Mouse (Mus musculus): Measurements from ENCODE around the gene Vwa2. TPM values are rescaled to one million over a fixed set of nuclear protein-coding genes. Genes with fewer than 3 reads are reported as not detected.
A peak's percentile ranks its signal among the peaks of the same experiment; 100 is the strongest.

Gene Vwa2
- total and polyA plus RNA-seq, 3 experiments: not detected

GRCm38 (mm10) chr19:56838942-56839706, 34.9 kb upstream of the Vwa2 start:
- no peak overlapping the region for H3K4me2 ChIP-seq (ENCODE audit: insufficient read depth, low read depth, poor library complexity, severe bottlenecking)
- H3K9ac ChIP-seq (ENCODE audit: insufficient read depth, low read depth): no peak overlapping the region
- in situ Hi-C loops (cut with MboI; ENCODE audit: low pct_ligation_motif_present, low pct_unique_long_range_greater_than_20kb, low sequenced_read_pairs) (no loop called here), dilution Hi-C loops (cut with MboI; ENCODE audit: extremely low pct_ligation_motif_present, extremely low pct_unique_long_range_greater_than_20kb, low sequenced_read_pairs) (no loop called here)
- H3K4me1 ChIP-seq (ENCODE audit: control insufficient read depth in 1 of 2, insufficient read depth in 2 of 2): peaks cover 6 to 12% of the 10 kb centered on the region in 2 experiments
- H3K36me3 ChIP-seq (replicated peaks in 1 of 2; ENCODE audit: control insufficient read depth in 1 of 2, insufficient read depth in 1 of 2, low read length in 1 of 2): no peaks in the 10 kb centered on the region
- H3K79me2 ChIP-seq (replicated peaks; ENCODE audit: control insufficient read depth, extremely low read depth, insufficient read depth, poor library complexity, severe bottlenecking): no peaks in the 10 kb centered on the region
- no peak for DNase-seq (ENCODE audit: extremely low read depth)
- no peak overlapping the region for H3K4me3 ChIP-seq (replicated peaks in 1 of 3; ENCODE audit: low read depth in 2 of 3, low read length in 2 of 3, poor library complexity in 1 of 3)
- TF ChIP-seq CTCF (conservative IDR thresholded peaks at IDR 0.05 in 1 of 2, IDR thresholded peaks at IDR 0.05 in 1 of 2; ENCODE audit: low read depth in 2 of 2, low read length in 2 of 2) (peak in 1 of 2 experiments; percentile 3; a peak in 1 of 4 replicates), SMC3 (IDR thresholded peaks at IDR 0.05; ENCODE audit: low read depth, low read length) (no peak), POLR2AphosphoS2 (IDR thresholded peaks at IDR 0.05; ENCODE audit: low read depth, low read length) (no peak), MAFK (IDR thresholded peaks at IDR 0.05; ENCODE audit: insufficient replicate concordance, low read length) (no peak), IRF4 (IDR thresholded peaks at IDR 0.05; ENCODE audit: low read depth, low read length) (no peak)
- no peaks in the 10 kb centered on the region for H3K9me3 ChIP-seq (replicated peaks; ENCODE audit: low read length)
- no peaks in the 10 kb centered on the region for H3K27me3 ChIP-seq (replicated peaks)
- H3K27ac ChIP-seq (ENCODE audit: insufficient read depth, low read depth): no peak overlapping the region

- Histone ChIP-seq H3K36me3 (replicated peaks in 1 of 2; ENCODE audit: control insufficient read depth in 1 of 2, insufficient read depth in 1 of 2, low read length in 1 of 2) (no peaks in the 10 kb centered on the region), H3K4me2 (ENCODE audit: insufficient read depth, low read depth, poor library complexity, severe bottlenecking) (no peak overlapping the region), H3K4me1 (ENCODE audit: control insufficient read depth in 1 of 2, insufficient read depth in 2 of 2) (peaks cover 6 to 12% of the 10 kb centered on the region in 2 experiments), H3K4me3 (replicated peaks in 1 of 3; ENCODE audit: low read depth in 2 of 3, low read length in 2 of 3, poor library complexity in 1 of 3) (no peak overlapping the region), H3K27me3 (replicated peaks) (no peaks in the 10 kb centered on the region), H3K9ac (ENCODE audit: insufficient read depth, low read depth) (no peak overlapping the region), H3K79me2 (replicated peaks; ENCODE audit: control insufficient read depth, extremely low read depth, insufficient read depth, poor library complexity, severe bottlenecking) (no peaks in the 10 kb centered on the region), H3K9me3 (replicated peaks; ENCODE audit: low read length) (no peaks in the 10 kb centered on the region), H3K27ac (ENCODE audit: insufficient read depth, low read depth) (no peak overlapping the region)
- TF ChIP-seq TCF12 (IDR thresholded peaks at IDR 0.05; ENCODE audit: low read depth, low read length) (no peak), MXI1 (IDR thresholded peaks at IDR 0.05; ENCODE audit: low read depth, low read length) (no peak), SIN3A (IDR thresholded peaks at IDR 0.05; ENCODE audit: low read length) (no peak), SMC3 (IDR thresholded peaks at IDR 0.05; ENCODE audit: low read depth, low read length) (no peak), IRF4 (IDR thresholded peaks at IDR 0.05; ENCODE audit: low read depth, low read length) (no peak)
- in situ Hi-C loops (cut with MboI; ENCODE audit: low pct_ligation_motif_present, low pct_unique_long_range_greater_than_20kb, low sequenced_read_pairs): no loop called here
- dilution Hi-C loops (cut with MboI; ENCODE audit: extremely low pct_ligation_motif_present, extremely low pct_unique_long_range_greater_than_20kb, low sequenced_read_pairs): no loop called here
- DNase-seq (ENCODE audit: extremely low read depth): no peak
Measured at GRCm38 (mm10) chr19:56842974-56843373, 31.1 kb upstream of the Vwa2 start.

- Histone ChIP-seq H3K79me2 (replicated peaks; ENCODE audit: control insufficient read depth, extremely low read depth, insufficient read depth, poor library complexity, severe bottlenecking) (no peaks in the 10 kb centered on the region), H3K36me3 (replicated peaks in 1 of 2; ENCODE audit: control insufficient read depth in 1 of 2, insufficient read depth in 1 of 2, low read length in 1 of 2) (no peaks in the 10 kb centered on the region), H3K9me3 (replicated peaks; ENCODE audit: low read length) (no peaks in the 10 kb centered on the region), H3K9ac (ENCODE audit: insufficient read depth, low read depth) (no peak overlapping the region), H3K4me3 (replicated peaks in 1 of 3; ENCODE audit: low read depth in 2 of 3, low read length in 2 of 3, poor library complexity in 1 of 3) (no peak overlapping the region), H3K4me2 (ENCODE audit: insufficient read depth, low read depth, poor library complexity, severe bottlenecking) (no peak overlapping the region), H3K27ac (ENCODE audit: insufficient read depth, low read depth) (no peak overlapping the region), H3K4me1 (ENCODE audit: control insufficient read depth in 1 of 2, insufficient read depth in 2 of 2) (no peaks in the 10 kb centered on the region), H3K27me3 (replicated peaks) (no peaks in the 10 kb centered on the region)
- dilution Hi-C loops (cut with MboI; ENCODE audit: extremely low pct_ligation_motif_present, extremely low pct_unique_long_range_greater_than_20kb, low sequenced_read_pairs) (no loop called here), in situ Hi-C loops (cut with MboI; ENCODE audit: low pct_ligation_motif_present, low pct_unique_long_range_greater_than_20kb, low sequenced_read_pairs) (no loop called here)
- TF ChIP-seq TCF12 (IDR thresholded peaks at IDR 0.05; ENCODE audit: low read depth, low read length) (no peak), MAFK (IDR thresholded peaks at IDR 0.05; ENCODE audit: insufficient replicate concordance, low read length) (peak; percentile 90)
- DNase-seq (ENCODE audit: extremely low read depth): no peak
Measured at GRCm38 (mm10) chr19:56852590-56852989, 21.5 kb upstream of the Vwa2 start.

All from CH12.LX (cell line).